Mouse (Mus musculus) intestine, embryonic 14.5 days (tissue): Measurements from ENCODE around the gene Gm13276. TPM values are rescaled to one million over a fixed set of nuclear protein-coding genes. Genes with fewer than 3 reads are reported as not detected.
A peak's percentile ranks its signal among the peaks of the same experiment; 100 is the strongest.
"Not testable (repeated sequence)": the region's sequence is repeated elsewhere in the genome, so short reads cannot be mapped to it uniquely, and the experiment has no call there.

Experiments used
- ATAC-seq: fragments of 200-750 bp; cut with Nextera tagmentation; replicated peaks from 2 replicates; pipeline ENCODE4 v1.8.0; 2017; ENCODE audit warnings: low read depth, moderate number of reproducible peaks, moderate TSS enrichment, moderate library complexity; ENCODE audit not compliant: low FRiP score, low TSS enrichment
- DNase-seq: peaks from one replicate; pipeline ENCODE4 v3.0.0-alpha.2; 2018; ENCODE audit warnings: low spot score
- H3K27ac ChIP-seq: fragments of 300-500 bp; sonication (generic); 2 replicates; pipeline ENCODE4 v1.5.1; 2014; ENCODE audit warnings: low read depth, mild to moderate bottlenecking, control low read depth
- H3K27me3 ChIP-seq: fragments of 300-500 bp; sonication (generic); replicated peaks from 2 replicates; pipeline ENCODE4 v1.6.1; 2014; ENCODE audit warnings: low read length, control low read depth; ENCODE audit not compliant: control insufficient read depth, insufficient read depth
- H3K36me3 ChIP-seq: fragments of 300-500 bp; sonication (generic); 2 replicates; pipeline ENCODE4 v1.6.1; 2014; ENCODE audit warnings: low read length, control low read depth; ENCODE audit not compliant: control insufficient read depth, insufficient read depth
- H3K4me1 ChIP-seq: fragments of 300-500 bp; sonication (generic); replicated peaks from 2 replicates; pipeline ENCODE4 v1.6.1; 2014; ENCODE audit warnings: low read length, control low read depth, mixed read lengths; ENCODE audit not compliant: control insufficient read depth, insufficient read depth
- H3K4me2 ChIP-seq: fragments of 300-500 bp; sonication (generic); 2 replicates; pipeline ENCODE4 v1.6.1; 2014; ENCODE audit warnings: low read length
- H3K4me3 ChIP-seq: fragments of 300-500 bp; sonication (generic); 2 replicates; pipeline ENCODE4 v1.5.1; 2014; ENCODE audit warnings: low read depth, low read length, control low read depth, mixed read lengths
- H3K9ac ChIP-seq: fragments of 300-500 bp; sonication (generic); 2 replicates; pipeline ENCODE4 v1.6.1; 2014; ENCODE audit warnings: mild to moderate bottlenecking, low read length
- H3K9me3 ChIP-seq: fragments of 300-500 bp; sonication (generic); 2 replicates; pipeline ENCODE4 v1.6.1; 2016; ENCODE audit warnings: low read length, control low read depth; ENCODE audit not compliant: control insufficient read depth
- WGBS: fragments of 180-500 bp; shearing (Covaris S2); extraction: QIAGEN DNeasy Blood & Tissue Kit; methylation state at CpG from one replicate; pipeline ENCODE4 v1.1.7; 2014; 5-methylcytosine and 5-hydroxymethylcytosine counted together
- polyA plus RNA-seq: library from polyadenylated mRNA; unstranded; fragments of >200 nt; fragmentation: Nextera tagmentation; extraction: Ambion mirVana; gene quantifications from 2 replicates; pipeline ENCODE4 v1.2.1, GENCODE M21; 2014

Gm13276 gene
- 0.48 TPM in 1 of 2 replicates, not detected in the other for polyA plus RNA-seq

- H3K27ac ChIP-seq, H3K36me3 ChIP-seq, H3K27me3 ChIP-seq, H3K9ac ChIP-seq, H3K9me3 ChIP-seq, H3K4me3 ChIP-seq, DNase-seq, H3K4me2 ChIP-seq, H3K4me1 ChIP-seq, ATAC-seq: not testable (repeated sequence)
- no CpG with 5 or more reads among the region's 27 CpGs for WGBS
Observed at GRCm38 (mm10) chr4:88785409-88785808, at the start of gene Gm13276. Gene Gm13276 (plus strand): TSS chr4:88785709.

DNA sequence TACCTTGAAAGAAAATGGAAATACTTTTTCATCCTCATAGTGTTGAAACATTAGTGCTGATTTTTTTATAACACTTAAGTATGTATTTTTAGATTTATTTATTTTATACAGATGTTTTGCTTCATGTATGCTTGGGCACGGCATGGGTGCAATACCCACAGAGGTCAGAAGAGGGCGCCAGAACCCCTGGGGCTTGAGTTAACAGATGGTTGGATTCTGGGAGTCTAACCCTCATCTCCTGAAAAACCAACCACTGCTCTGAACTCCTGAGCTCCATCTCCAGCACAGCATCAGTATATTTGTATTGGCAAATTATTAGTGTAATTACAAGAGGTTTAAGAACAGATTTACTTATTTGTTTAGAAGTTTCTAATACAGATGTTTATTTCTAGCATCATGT, 47.0 kb upstream of the Gm13276 start:
- Histone ChIP-seq H3K4me1 (peaks cover 7% of the 10 kb centered on the region; the same call in 1 of the 2 replicates), H3K27me3 (no peaks in the 10 kb centered on the region), H3K4me3 (no peak overlapping the region), H3K9ac (no peak overlapping the region), H3K4me2 (no peak overlapping the region), H3K27ac (no peak overlapping the region), H3K9me3 (no peaks in the 10 kb centered on the region), H3K36me3 (no peaks in the 10 kb centered on the region)
- 4% methylated on average over 2 of the region's 2 CpGs for WGBS
- DNase-seq (peak; percentile 92), ATAC-seq (no peak)

GRCm38 (mm10) chr4:88739036-88739435, 46.5 kb upstream of the Gm13276 start:
- H3K4me1 ChIP-seq, result peaks cover 7% of the 10 kb centered on the region; the same call in 1 of the 2 replicates
- ATAC-seq (no peak), DNase-seq (no peak)
- no peaks in the 10 kb centered on the region for H3K9me3 ChIP-seq
- no peak overlapping the region for H3K27ac ChIP-seq
- no peak overlapping the region for H3K9ac ChIP-seq
- WGBS, result 89% methylated on average over 6 of the region's 6 CpGs
- H3K4me3 ChIP-seq, result no peak overlapping the region
- no peaks in the 10 kb centered on the region for H3K36me3 ChIP-seq
- no peaks in the 10 kb centered on the region for H3K27me3 ChIP-seq
- no peak overlapping the region for H3K4me2 ChIP-seq

DNA sequence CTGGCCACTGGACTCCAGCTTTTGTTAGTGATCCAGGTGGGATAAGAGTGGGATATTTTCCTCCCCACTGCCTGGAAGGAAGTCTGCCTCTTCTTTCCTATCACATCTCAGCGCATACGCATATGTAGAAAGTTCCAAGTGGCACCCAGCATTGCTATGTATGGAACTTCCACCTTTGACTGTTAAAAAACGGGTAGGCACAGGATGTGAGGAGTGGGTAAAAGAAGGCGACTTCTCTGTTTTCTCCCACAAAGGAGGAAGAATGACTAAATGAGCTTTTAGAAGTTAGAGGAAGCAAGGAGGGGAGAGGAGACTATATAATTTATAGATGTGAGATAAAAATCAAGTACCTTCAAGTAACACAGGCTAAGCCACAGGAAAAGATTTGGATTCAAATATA, 44.1 kb upstream of the Gm13276 start:
- DNase-seq, result no peak
- WGBS, result 92% methylated on average over 4 of the region's 4 CpGs
- ATAC-seq, result no peak
- no peak overlapping the region for H3K4me2 ChIP-seq
- H3K27ac ChIP-seq, result no peak overlapping the region
- H3K27me3 ChIP-seq, result no peaks in the 10 kb centered on the region
- no peak overlapping the region for H3K4me3 ChIP-seq
- H3K9ac ChIP-seq, result no peak overlapping the region
- peaks cover 7% of the 10 kb centered on the region; the same call in 1 of the 2 replicates for H3K4me1 ChIP-seq
- H3K36me3 ChIP-seq, result no peaks in the 10 kb centered on the region
- no peaks in the 10 kb centered on the region for H3K9me3 ChIP-seq

- no peak overlapping the region for H3K4me3 ChIP-seq
- 71% methylated on average over 7 of the region's 7 CpGs for WGBS
- H3K4me2 ChIP-seq, result no peak overlapping the region
- H3K4me1 ChIP-seq, result peaks cover 7% of the 10 kb centered on the region; the same call in 1 of the 2 replicates
- ATAC-seq (no peak), DNase-seq (no peak)
- H3K9ac ChIP-seq, result no peak overlapping the region
- H3K36me3 ChIP-seq, result no peaks in the 10 kb centered on the region
- no peaks in the 10 kb centered on the region for H3K27me3 ChIP-seq
- H3K27ac ChIP-seq, result no peak overlapping the region
- no peaks in the 10 kb centered on the region for H3K9me3 ChIP-seq
Observed at GRCm38 (mm10) chr4:88742771-88743371, 42.6 kb upstream of the Gm13276 start.

- H3K4me2 ChIP-seq, result no peak overlapping the region
- no peak overlapping the region for H3K27ac ChIP-seq
- H3K9me3 ChIP-seq, result no peaks in the 10 kb centered on the region
- H3K36me3 ChIP-seq, result no peaks in the 10 kb centered on the region
- no peaks in the 10 kb centered on the region for H3K27me3 ChIP-seq
- H3K4me1 ChIP-seq, result peaks cover 7% of the 10 kb centered on the region; the same call in 1 of the 2 replicates
- WGBS, result 78% methylated on average over 3 of the region's 3 CpGs
- H3K9ac ChIP-seq, result no peak overlapping the region
- H3K4me3 ChIP-seq, result no peak overlapping the region
- ATAC-seq, result no peak
- DNase-seq, result no peak
Observed at GRCm38 (mm10) chr4:88744207-88744606, 41.3 kb upstream of the Gm13276 start.

- Histone ChIP-seq H3K27me3 (no peaks in the 10 kb centered on the region), H3K9ac (no peak overlapping the region), H3K4me3 (no peak overlapping the region), H3K9me3 (no peaks in the 10 kb centered on the region), H3K4me2 (no peak overlapping the region), H3K27ac (no peak overlapping the region), H3K4me1 (no peaks in the 10 kb centered on the region), H3K36me3 (no peaks in the 10 kb centered on the region)
- 54% methylated on average over 6 of the region's 6 CpGs for WGBS
- no peak for DNase-seq
- no peak for ATAC-seq
Observed at GRCm38 (mm10) chr4:88749926-88750325, 35.6 kb upstream of the Gm13276 start.

GRCm38 (mm10) chr4:88754818-88755340, 30.6 kb upstream of the Gm13276 start, which contains the start of gene Gm13271:
Gene Gm13271 (plus strand): TSS chr4:88754868.
- WGBS, result 82% methylated on average over 15 of the region's 15 CpGs
- not testable (repeated sequence) for ATAC-seq, H3K4me3 ChIP-seq, DNase-seq, H3K9me3 ChIP-seq, H3K4me2 ChIP-seq, H3K9ac ChIP-seq, H3K27me3 ChIP-seq, H3K4me1 ChIP-seq, H3K27ac ChIP-seq, H3K36me3 ChIP-seq
